Mouse (Mus musculus) T-helper 17 cell (primary cell): Measurements from ENCODE around the gene Lrrc75a.

ENCODE experiments used
- in situ Hi-C, 2 experiments: fragments of 300-600 bp; cut with MboI, MseI; formaldehyde crosslinking; loops; 1 replicate in 1 of 2; 2 replicates in 1 of 2; pipeline ENCODE4 v1.15.1; 2025; ENCODE audit warnings: high pct_unique_total_duplicates in 2 of 2

The Lrrc75a gene

GRCm38 (mm10) chr11:62557205-62557604 lies 91.1 kb downstream of the Lrrc75a start:
- in situ Hi-C loops: no loop called here

- in situ Hi-C loops: no loop called here
Measured at GRCm38 (mm10) chr11:62555896-62556412, 92.4 kb downstream of the Lrrc75a start.

GRCm38 (mm10) chr11:62554934-62555517 lies 93.3 kb downstream of the Lrrc75a start:
- in situ Hi-C loops: no loop called here
